Mouse (Mus musculus) hindbrain, embryonic 14.5 days (tissue): ENCODE measurements around the gene Zp3r. TPM values are rescaled to one million over a fixed set of nuclear protein-coding genes. Genes with fewer than 3 reads are reported as not detected.
A peak's percentile ranks its signal among the peaks of the same experiment; 100 is the strongest.
"Not testable (repeated sequence)": the region's sequence is repeated elsewhere in the genome, so short reads cannot be mapped to it uniquely, and the experiment has no call there.

Experiments used
- ATAC-seq: fragments of 200-750 bp; cut with Nextera tagmentation; 2 replicates; pipeline ENCODE4 v1.8.0; 2017; ENCODE audit warnings: moderate number of reproducible peaks, mild to moderate bottlenecking, moderate TSS enrichment, moderate library complexity; ENCODE audit not compliant: low FRiP score
- DNase-seq: peaks from one replicate; pipeline ENCODE4 v3.0.0-alpha.2; 2015; ENCODE audit warnings: low spot score
- H3K27ac ChIP-seq: fragments of 300-500 bp; sonication (generic); 2 replicates; pipeline ENCODE4 v1.5.1; 2014; ENCODE audit warnings: mild to moderate bottlenecking, moderate library complexity
- H3K27me3 ChIP-seq: fragments of 300-500 bp; sonication (generic); 2 replicates; pipeline ENCODE4 v1.6.1; 2014; ENCODE audit warnings: mild to moderate bottlenecking, low read length, mixed read lengths; ENCODE audit not compliant: control insufficient read depth, insufficient read depth
- H3K36me3 ChIP-seq: fragments of 300-500 bp; sonication (generic); replicated peaks from 2 replicates; pipeline ENCODE4 v1.6.1; 2014; ENCODE audit not compliant: control insufficient read depth, insufficient read depth
- H3K4me1 ChIP-seq: fragments of 300-500 bp; sonication (generic); replicated peaks from 2 replicates; pipeline ENCODE4 v1.6.1; 2014; ENCODE audit warnings: antibody characterized with exemption, low read length, mixed read lengths; ENCODE audit not compliant: control insufficient read depth, insufficient read depth
- H3K4me2 ChIP-seq: fragments of 300-500 bp; sonication (generic); replicated peaks from 2 replicates; pipeline ENCODE4 v1.6.1; 2014; ENCODE audit warnings: mild to moderate bottlenecking, moderate library complexity
- H3K4me3 ChIP-seq: fragments of 300-500 bp; sonication (generic); replicated peaks from 2 replicates; pipeline ENCODE4 v1.5.1; 2014; ENCODE audit warnings: mild to moderate bottlenecking, low read length
- H3K9ac ChIP-seq: fragments of 300-500 bp; sonication (generic); 2 replicates; pipeline ENCODE4 v1.6.1; 2014
- H3K9me3 ChIP-seq: fragments of 300-500 bp; sonication (generic); 2 replicates; pipeline ENCODE4 v1.6.1; 2016; ENCODE audit warnings: low read length; ENCODE audit not compliant: control insufficient read depth
- WGBS: fragments of 180-500 bp; shearing (Covaris S2); extraction: QIAGEN DNeasy Blood & Tissue Kit; methylation state at CpG from one replicate; pipeline ENCODE4 v1.1.7; 2014; 5-methylcytosine and 5-hydroxymethylcytosine counted together
- polyA plus RNA-seq: library from polyadenylated mRNA; unstranded; fragments of >200 nt; fragmentation: Nextera tagmentation; extraction: Ambion mirVana; gene quantifications from 2 replicates; pipeline ENCODE4 v1.2.1, GENCODE M21; 2014

Gene Zp3r
- polyA plus RNA-seq: not detected in 2 replicates

- H3K27me3 ChIP-seq: no peaks in the 10 kb centered on the region
- H3K9ac ChIP-seq: no peak within 1 kb of the TSS
- H3K27ac ChIP-seq: no peak within 1 kb of the TSS
- no peaks in the 10 kb centered on the region for H3K4me1 ChIP-seq
- ATAC-seq (no peak), DNase-seq (no peak)
- H3K4me3 ChIP-seq: no peak within 1 kb of the TSS
- H3K4me2 ChIP-seq: no peak within 1 kb of the TSS
- no peaks in the 10 kb centered on the region for H3K9me3 ChIP-seq
- no peaks in the 10 kb centered on the region for H3K36me3 ChIP-seq
- WGBS: 91% methylated on average over 2 of the region's 2 CpGs
These were observed at the start of gene Zp3r for GRCm38 (mm10) chr1:130629521-130629920. Gene Zp3r (minus strand): TSS chr1:130629621.

GRCm38 (mm10) chr1:130678551-130678950 lies 49.1 kb upstream of the Zp3r start:
- no peaks in the 10 kb centered on the region for H3K27me3 ChIP-seq
- no peaks in the 10 kb centered on the region for H3K36me3 ChIP-seq
- 90% methylated on average over 2 of the region's 2 CpGs for WGBS
- no peaks in the 10 kb centered on the region for H3K4me1 ChIP-seq
- no peak overlapping the region for H3K9ac ChIP-seq
- no peaks in the 10 kb centered on the region for H3K9me3 ChIP-seq
- no peak overlapping the region for H3K4me2 ChIP-seq
- no peak for DNase-seq
- ATAC-seq: no peak
- H3K4me3 ChIP-seq: no peak overlapping the region
- no peak overlapping the region for H3K27ac ChIP-seq

GRCm38 (mm10) chr1:130663576-130663975 lies 34.2 kb upstream of the Zp3r start:
- WGBS: 89% methylated on average over 5 of the region's 5 CpGs
- not testable (repeated sequence) for H3K27ac ChIP-seq, H3K4me1 ChIP-seq, H3K4me3 ChIP-seq, H3K9me3 ChIP-seq, H3K27me3 ChIP-seq, ATAC-seq, DNase-seq, H3K4me2 ChIP-seq, H3K36me3 ChIP-seq, H3K9ac ChIP-seq

- Histone ChIP-seq H3K27ac (no peak within 1 kb of the TSS), H3K9ac (no peak within 1 kb of the TSS), H3K27me3 (no peaks in the 10 kb centered on the region), H3K9me3 (no peaks in the 10 kb centered on the region), H3K4me3 (no peak within 1 kb of the TSS), H3K36me3 (no peaks in the 10 kb centered on the region), H3K4me2 (no peak within 1 kb of the TSS), H3K4me1 (no peaks in the 10 kb centered on the region)
- 90% methylated on average over 3 of the region's 3 CpGs for WGBS
- no peak for ATAC-seq
- DNase-seq: no peak
These were observed 32.0 kb upstream of the Zp3r start, which contains the start of gene C4bp for GRCm38 (mm10) chr1:130661454-130661853. Gene C4bp (minus strand): TSS chr1:130661632.

GRCm38 (mm10) chr1:130659641-130660040 lies 30.2 kb upstream of the Zp3r start:
- 46% methylated on average over 5 of the region's 5 CpGs for WGBS
- not testable (repeated sequence) for ATAC-seq, H3K27ac ChIP-seq

GRCm38 (mm10) chr1:130644103-130644502 lies 14.7 kb upstream of the Zp3r start:
- 49% methylated on average over 4 of the region's 4 CpGs for WGBS
- H3K9me3 ChIP-seq: no peaks in the 10 kb centered on the region
- DNase-seq (no peak), ATAC-seq (no peak)
- no peaks in the 10 kb centered on the region for H3K27me3 ChIP-seq
- no peaks in the 10 kb centered on the region for H3K36me3 ChIP-seq
- no peak overlapping the region for H3K4me2 ChIP-seq
- no peak overlapping the region for H3K4me3 ChIP-seq
- H3K27ac ChIP-seq: no peak overlapping the region
- H3K4me1 ChIP-seq: no peaks in the 10 kb centered on the region
- no peak overlapping the region for H3K9ac ChIP-seq

More at GRCm38 (mm10) chr1:130659641-130660040, 30.2 kb upstream of the Zp3r start:
- DNase-seq, H3K36me3 ChIP-seq, H3K27me3 ChIP-seq, H3K9me3 ChIP-seq, H3K4me3 ChIP-seq, H3K4me2 ChIP-seq, H3K4me1 ChIP-seq, H3K9ac ChIP-seq: not testable (repeated sequence)

GRCm38 (mm10) chr1:130640967-130641366 lies 11.5 kb upstream of the Zp3r start:
- DNase-seq: no peak
- H3K4me3 ChIP-seq: no peak overlapping the region
- ATAC-seq: no peak
- no peaks in the 10 kb centered on the region for H3K27me3 ChIP-seq
- no peaks in the 10 kb centered on the region for H3K4me1 ChIP-seq
- H3K4me2 ChIP-seq: no peak overlapping the region
- no peak overlapping the region for H3K27ac ChIP-seq
- H3K9me3 ChIP-seq: no peaks in the 10 kb centered on the region
- no peaks in the 10 kb centered on the region for H3K36me3 ChIP-seq
- H3K9ac ChIP-seq: no peak overlapping the region

GRCm38 (mm10) chr1:130633761-130634410 lies 4.5 kb upstream of the Zp3r start:
- Histone ChIP-seq H3K27ac (no peak overlapping the region), H3K9me3 (no peaks in the 10 kb centered on the region), H3K36me3 (no peaks in the 10 kb centered on the region), H3K9ac (no peak overlapping the region), H3K4me3 (no peak overlapping the region), H3K27me3 (no peaks in the 10 kb centered on the region), H3K4me1 (no peaks in the 10 kb centered on the region), H3K4me2 (no peak overlapping the region; the same call in 1 of the 2 replicates)
- DNase-seq (peak; percentile 77), ATAC-seq (no peak)
- WGBS: 31% methylated on average over 16 of the region's 16 CpGs

- Histone ChIP-seq H3K27ac (no peak overlapping the region), H3K27me3 (no peaks in the 10 kb centered on the region), H3K9ac (no peak overlapping the region), H3K36me3 (no peaks in the 10 kb centered on the region), H3K9me3 (no peaks in the 10 kb centered on the region), H3K4me2 (no peak overlapping the region), H3K4me1 (no peaks in the 10 kb centered on the region), H3K4me3 (no peak overlapping the region)
- no peak for ATAC-seq
- DNase-seq: no peak
- WGBS: 91% methylated on average over 8 of the region's 8 CpGs
These were observed 3.9 kb upstream of the Zp3r start for GRCm38 (mm10) chr1:130633316-130633715.

- Histone ChIP-seq H3K4me3 (no peak overlapping the region), H3K9ac (no peak overlapping the region), H3K4me1 (no peaks in the 10 kb centered on the region), H3K9me3 (no peaks in the 10 kb centered on the region), H3K27me3 (no peaks in the 10 kb centered on the region), H3K4me2 (no peak overlapping the region), H3K27ac (no peak overlapping the region), H3K36me3 (no peaks in the 10 kb centered on the region)
- 91% methylated on average over 2 of the region's 2 CpGs for WGBS
- no peak for ATAC-seq
- no peak for DNase-seq
These were observed 33.1 kb downstream of the Zp3r start for GRCm38 (mm10) chr1:130596291-130596690.
